Mouse (Mus musculus): Measurements from ENCODE around the gene Tdrd12. TPM values are rescaled to one million over a fixed set of nuclear protein-coding genes. Genes with fewer than 3 reads are reported as not detected.

The Tdrd12 gene
- polyA plus RNA-seq, 1 experiment from 2014 or later: 0.73 TPM

Other genes starting within 250 kb of the Tdrd12 start
- 17.9 and 20.0 TPM in 2 replicates for gene Gpatch1, start 219.3 kb downstream of the Tdrd12 start, polyA plus RNA-seq (2015; fragmentation: Nextera tagmentation; extraction: Ambion mirVana)
- gene Rhpn2, start 203.6 kb downstream of the Tdrd12 start, polyA plus RNA-seq (2015; fragmentation: Nextera tagmentation; extraction: Ambion mirVana): 2.8 and 3.7 TPM in 2 replicates
- 15.3 and 15.7 TPM in 2 replicates for gene Faap24, start 140.9 kb downstream of the Tdrd12 start, polyA plus RNA-seq (2015; fragmentation: Nextera tagmentation; extraction: Ambion mirVana)
- 33.2 and 33.5 TPM in 2 replicates for gene Cep89, start 140.7 kb downstream of the Tdrd12 start, polyA plus RNA-seq (2015; fragmentation: Nextera tagmentation; extraction: Ambion mirVana)
- gene Slc7a9, start 88.9 kb downstream of the Tdrd12 start, polyA plus RNA-seq (2015; fragmentation: Nextera tagmentation; extraction: Ambion mirVana): 0.18 TPM in 1 of 2 replicates, not detected in the other
- 99.8 and 99.9 TPM in 2 replicates for gene Nudt19, start 18.6 kb upstream of the Tdrd12 start, polyA plus RNA-seq (2015; fragmentation: Nextera tagmentation; extraction: Ambion mirVana)
- 0.03 and 0.14 TPM in 2 replicates for gene Rgs9bp, start 47.8 kb upstream of the Tdrd12 start, polyA plus RNA-seq (2015; fragmentation: Nextera tagmentation; extraction: Ambion mirVana)
- 19.0 and 20.2 TPM in 2 replicates for gene Ankrd27, start 48.5 kb upstream of the Tdrd12 start, polyA plus RNA-seq (2015; fragmentation: Nextera tagmentation; extraction: Ambion mirVana)
- gene Pdcd5, start 109.8 kb upstream of the Tdrd12 start, polyA plus RNA-seq (2015; fragmentation: Nextera tagmentation; extraction: Ambion mirVana): 234 and 241 TPM in 2 replicates
- gene Dpy19l3, start 216.7 kb upstream of the Tdrd12 start, polyA plus RNA-seq (2015; fragmentation: Nextera tagmentation; extraction: Ambion mirVana): 39.5 and 43.6 TPM in 2 replicates

Data from hindbrain, embryonic 15.5 days (tissue).